Mouse (Mus musculus): ENCODE data around the gene Drg2. TPM values are rescaled to one million over a fixed set of nuclear protein-coding genes. Genes with fewer than 3 reads are reported as not detected.

Drg2 gene
- total RNA-seq, 2 experiments from 2014 or later, result 68.7 to 74.0 TPM

DNA sequence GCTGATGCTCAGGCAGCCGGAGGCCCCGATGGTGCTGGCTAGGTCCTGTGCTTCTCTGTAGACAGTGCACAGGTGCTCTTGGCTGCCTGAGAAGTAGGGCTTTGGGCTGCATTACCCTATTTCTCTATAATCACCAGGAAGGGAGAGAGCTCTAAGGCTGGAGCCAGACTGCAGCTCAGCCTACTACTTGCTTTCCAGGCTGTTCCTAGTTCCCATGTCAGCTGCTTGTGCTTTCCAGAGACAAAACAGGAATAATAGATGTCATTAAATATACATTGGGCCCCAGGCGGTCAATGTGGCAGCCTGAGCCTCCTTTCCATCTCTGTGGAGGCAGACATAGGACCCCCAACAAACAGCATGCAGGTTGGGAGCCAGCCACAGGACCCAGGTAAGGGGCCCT, 14.6 kb downstream of the Drg2 start, which contains the start of gene Myo15:
Gene Myo15 (plus strand): TSS at position 301 of the 400 bp plus-strand sequence.
- no peak for DNase-seq (ENCODE audit: low spot score in 2 of 2)

DNA sequence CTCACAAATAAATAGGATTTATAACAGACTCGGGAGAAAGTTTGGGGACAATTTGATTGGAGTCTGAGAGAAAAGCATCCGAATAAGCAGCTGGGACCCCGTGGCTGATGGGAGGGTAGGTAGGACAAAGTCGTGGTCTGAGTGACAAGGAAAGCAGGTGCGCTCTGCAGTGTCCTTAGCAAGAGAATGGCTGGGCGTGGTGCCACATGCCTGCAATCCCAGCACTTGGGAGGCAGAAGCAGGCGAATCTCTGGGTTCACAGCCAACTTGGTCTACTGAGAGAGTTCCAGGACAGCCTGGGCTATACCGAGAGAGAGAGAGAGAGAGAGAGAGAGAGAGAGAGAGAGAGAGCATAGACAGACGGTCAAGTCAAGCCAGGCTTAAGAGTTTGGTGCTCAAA, 16.4 kb downstream of the Drg2 start:
- DNase-seq (ENCODE audit: low spot score in 2 of 2), result no peak

DNA sequence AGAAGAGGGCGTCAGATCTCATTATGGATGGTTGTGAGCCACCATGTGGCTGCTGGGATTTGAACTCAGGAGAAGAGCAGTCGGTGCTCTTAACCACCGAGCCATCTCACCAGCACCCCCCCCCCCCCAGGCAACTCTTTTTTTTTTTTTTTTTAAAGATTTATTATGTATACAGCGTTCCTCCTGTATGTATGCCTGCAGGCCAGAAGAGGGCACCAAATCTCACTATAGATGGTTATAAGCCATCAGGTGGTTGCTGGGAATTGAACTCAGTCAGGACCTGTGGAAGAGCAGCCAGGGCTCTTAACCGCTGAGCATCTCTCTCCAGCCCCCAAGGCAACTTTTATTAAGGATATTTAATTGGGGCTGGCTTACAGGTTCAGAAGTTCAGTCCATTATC, 20.1 kb downstream of the Drg2 start:
- DNase-seq (ENCODE audit: low spot score in 2 of 2), result no peak

DNA sequence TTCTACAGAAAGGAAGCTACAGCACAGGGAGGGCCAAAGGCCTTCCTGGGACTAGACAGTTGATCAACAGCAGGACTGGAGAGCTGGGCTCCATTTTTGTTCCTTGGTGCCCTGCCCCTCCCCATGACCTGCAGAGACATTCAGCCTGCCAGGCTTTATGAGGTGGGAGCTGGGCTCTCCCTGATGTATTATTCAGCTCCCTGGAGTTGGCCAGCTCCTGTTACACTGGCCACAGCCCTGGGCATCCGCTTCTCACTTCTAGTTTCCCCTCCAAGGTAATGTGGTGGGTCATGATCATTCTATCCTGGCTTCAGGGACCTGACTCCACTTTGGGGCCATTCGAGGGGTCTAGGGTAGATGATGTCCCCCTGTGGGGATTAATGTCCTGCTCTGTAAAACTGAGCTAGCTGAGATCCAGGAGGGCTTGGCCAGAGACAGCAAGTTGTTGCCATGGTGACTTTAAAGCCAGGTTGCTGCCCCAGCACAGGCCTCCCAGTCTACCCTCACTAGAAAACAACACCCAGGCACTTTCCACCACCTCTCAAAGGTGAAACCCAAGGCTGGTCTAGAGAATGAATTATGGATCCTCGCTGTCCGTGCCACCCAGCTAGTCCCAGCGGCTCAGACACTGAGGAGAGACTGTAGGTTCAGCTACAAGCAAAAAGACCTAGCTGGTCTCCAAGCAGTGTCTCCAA, 21.4 kb downstream of the Drg2 start:
- no peak for DNase-seq (ENCODE audit: low spot score in 2 of 2)

DNA sequence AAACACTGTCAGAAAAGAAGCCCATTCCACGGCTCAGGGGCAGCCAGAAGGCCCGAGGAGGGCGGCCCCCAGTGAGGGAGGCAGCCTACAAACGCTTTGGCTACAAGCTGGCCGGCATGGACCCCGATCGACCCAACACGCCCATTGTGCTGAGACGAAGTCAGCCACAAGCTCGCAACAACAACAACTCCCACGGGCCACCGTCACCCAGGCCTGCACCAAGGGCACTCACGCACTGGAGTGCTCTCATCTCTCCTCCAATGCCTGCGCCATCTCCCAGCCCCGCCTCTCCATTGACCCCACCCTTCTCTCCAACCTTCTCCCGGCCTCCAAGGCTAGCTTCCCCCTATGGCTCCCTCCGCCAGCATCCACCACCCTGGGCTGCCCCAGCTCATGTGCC, 23.7 kb downstream of the Drg2 start:
- DNase-seq (ENCODE audit: low spot score in 2 of 2), result no peak

DNA sequence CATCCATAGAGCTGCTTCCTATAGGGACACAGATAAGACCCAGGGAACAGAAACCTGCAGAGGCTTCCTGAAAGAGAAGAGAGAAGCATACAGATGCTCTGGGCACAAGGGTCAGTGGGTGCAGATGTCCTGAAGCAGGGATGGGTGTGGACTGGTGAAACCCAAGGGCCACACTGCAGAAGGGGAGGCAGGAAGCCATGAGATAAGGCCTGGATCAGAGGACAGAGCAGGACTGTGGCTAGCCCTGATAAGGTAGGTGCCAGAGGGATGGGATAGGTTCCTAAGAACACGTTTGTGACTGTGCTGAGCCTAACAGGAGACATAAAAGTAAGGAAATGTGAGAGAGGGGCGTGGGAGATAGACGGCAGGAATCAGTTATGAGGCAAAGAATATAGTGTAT, 31.9 kb downstream of the Drg2 start:
- DNase-seq (ENCODE audit: low spot score in 2 of 2), result no peak

DNA sequence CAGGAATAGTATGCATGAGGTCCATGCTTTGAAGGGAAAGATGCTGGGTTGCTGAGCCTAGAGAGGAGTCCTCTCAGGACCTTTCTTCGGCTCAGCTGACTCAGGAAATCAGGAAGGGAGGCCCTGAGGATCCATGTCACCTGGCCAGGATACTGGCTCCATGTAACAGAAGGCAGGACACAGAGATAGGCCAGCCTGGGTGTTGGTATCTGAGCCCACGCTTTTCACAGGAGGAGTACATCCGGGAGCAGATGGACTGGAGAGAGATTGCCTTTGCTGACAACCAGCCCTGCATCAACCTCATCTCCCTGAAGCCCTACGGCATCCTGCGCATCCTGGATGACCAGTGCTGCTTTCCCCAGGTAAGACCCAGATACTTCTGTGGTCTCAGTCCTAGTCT, 38.3 kb downstream of the Drg2 start:
- no peak for DNase-seq (ENCODE audit: low spot score in 2 of 2)

DNA sequence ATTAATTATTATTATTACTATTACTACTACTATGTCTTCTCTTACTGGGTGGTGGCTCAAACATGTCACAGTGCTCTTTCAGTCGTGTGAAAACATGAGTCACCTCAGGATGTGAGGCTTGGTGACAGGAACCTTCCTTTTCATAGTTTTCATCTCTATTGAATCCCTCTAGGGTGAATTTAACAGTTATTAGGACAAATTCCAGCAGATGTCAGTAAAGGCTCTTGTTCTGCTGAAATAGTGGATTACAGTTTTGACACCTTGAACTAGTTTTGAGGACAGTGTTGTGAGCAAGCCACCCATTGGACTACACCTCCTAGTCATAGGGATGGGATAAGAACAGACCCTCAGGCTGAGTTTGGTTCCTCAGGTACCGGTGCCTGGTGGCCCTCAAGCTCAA, 41.3 kb downstream of the Drg2 start:
- DNase-seq (ENCODE audit: low spot score in 2 of 2), result no peak

DNA sequence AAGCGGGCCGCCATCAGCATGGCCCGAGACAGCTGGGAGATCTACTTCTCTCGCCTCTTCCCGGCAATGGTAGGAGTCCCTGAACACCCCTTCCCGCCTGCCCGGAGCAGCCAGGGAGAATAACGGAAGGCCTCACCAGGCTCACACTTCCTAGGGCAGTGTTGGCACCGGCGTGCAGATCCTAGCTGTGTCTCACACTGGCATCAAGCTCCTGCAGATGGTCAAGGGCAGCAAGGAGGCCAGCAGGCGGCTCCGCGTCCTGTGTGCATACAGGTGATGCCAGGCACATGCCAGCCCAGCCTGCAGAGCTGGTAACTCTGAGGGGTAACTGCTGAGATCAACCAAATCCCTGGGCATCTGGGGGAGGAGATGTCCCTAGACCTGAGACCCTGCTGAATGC, 52.9 kb downstream of the Drg2 start:
- DNase-seq (ENCODE audit: low spot score in 2 of 2), result no peak

DNA sequence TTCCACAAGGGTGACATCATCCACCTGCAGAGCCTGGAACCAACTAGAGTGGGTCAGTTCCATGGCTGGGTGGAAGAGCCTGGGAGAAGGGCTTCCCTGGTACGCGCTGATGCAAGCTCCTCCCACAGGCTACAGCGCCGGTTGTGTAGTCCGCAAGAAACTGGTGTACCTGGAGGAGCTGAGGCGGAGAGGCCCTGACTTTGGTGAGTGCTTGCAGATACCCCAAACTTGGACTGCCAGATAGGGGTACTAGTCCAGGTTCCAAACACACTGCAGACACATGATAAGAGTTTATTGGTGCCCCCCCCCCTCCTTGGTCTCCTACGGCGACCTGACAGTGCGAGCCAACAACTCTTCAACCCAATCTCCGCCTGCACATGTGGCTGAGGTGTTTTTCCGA, 54.6 kb downstream of the Drg2 start:
- DNase-seq (ENCODE audit: low spot score in 2 of 2), result no peak

DNA sequence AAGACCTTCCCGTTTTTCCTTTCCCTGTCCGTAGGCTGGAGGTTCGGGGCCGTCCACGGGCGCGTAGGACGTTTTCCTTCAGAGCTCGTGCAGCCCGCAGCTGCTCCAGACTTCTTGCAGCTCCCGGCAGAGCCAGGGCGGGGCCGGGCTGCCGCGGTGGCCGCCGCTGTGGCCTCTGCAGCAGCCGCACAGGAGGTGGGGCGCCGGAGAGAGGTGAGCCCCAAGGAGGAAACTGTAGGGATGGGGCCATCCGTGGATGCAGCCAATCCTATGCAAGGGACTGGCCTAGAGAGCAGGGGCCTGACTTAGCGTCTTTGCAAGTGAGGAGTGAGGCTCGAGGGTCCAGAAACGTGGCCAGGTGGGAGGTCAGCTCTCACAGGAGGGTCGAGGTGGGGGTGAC, 55.1 kb downstream of the Drg2 start:
- no peak for DNase-seq (ENCODE audit: low spot score in 2 of 2)

DNA sequence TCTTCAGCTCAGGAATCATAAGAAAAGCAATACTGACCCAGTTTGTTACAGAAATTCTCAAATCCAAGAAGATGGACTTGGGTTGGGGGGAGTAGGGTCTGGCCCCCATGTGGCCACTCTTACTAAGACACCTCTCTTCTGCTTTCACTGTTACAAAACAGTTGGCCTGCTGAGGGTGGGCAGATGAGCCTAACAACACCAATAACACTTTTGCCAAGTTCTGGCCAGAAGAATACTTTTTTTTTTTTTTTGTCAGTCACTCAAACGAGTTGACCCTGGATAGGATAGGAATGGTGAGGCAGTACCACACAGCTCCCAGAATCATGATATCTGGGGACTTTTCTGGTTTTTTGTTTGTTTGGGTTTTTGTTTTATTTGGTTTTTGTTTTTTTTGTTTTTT, 57.5 kb downstream of the Drg2 start:
- DNase-seq (ENCODE audit: low spot score in 2 of 2), result no peak

DNA sequence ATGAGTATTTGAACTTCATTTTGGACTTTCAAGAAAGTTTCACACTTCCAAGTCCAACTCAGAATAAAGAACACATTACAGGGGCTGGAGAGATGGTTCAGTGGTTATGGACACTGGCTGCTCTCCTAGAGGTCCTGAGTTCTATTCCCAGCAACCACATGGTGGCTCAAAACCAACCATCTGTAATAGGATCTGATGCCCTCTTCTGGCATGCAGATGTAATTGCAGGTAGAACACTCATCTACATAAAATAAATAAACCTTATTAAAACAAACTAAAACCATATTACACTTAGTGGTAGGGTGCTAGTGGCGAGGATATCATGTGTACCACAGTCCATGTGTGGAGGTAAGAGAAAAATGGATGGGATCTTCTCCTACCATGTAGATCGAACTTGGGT, 58.1 kb downstream of the Drg2 start:
- DNase-seq (ENCODE audit: low spot score in 2 of 2), result no peak

DNA sequence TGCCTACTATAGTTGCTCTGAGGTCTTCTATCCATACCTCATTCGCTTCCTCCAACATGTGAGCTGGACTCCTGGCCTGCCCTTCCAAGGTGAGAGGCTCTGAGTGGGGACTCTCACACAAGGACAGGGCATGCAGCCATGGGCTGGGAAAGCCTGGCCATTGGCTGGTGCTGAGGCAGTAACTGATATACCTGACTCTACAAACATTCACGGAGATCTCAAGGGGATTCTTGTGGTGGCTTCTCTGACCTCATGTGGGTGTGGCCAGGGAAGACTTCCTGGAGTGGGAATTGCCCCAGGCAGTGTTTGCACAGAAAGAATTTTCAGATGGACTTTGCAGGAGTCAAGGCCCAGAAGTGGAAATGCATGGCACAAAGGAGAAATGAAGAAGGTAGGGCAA, 60.5 kb downstream of the Drg2 start:
- DNase-seq (ENCODE audit: low spot score in 2 of 2), result no peak

DNA sequence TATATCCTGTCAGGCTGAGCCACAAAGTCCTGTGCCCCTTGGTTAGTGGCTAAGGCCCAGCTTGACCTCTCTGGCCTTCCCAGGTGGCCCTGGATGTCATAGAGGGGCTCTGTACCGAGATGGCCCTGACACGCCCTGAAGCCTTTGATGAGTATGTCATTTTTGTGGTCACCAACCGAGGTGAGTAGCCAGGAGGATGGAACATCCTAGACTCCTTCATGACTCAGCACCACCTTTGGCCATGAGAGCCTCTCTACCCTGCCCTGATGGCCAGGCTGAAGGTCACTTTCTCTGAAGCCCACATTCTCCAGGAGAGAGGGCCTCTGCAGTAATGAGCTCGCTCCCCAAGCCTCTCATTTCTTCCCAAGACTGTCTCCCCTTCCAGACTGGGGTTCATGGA, 63.9 kb downstream of the Drg2 start:
- DNase-seq (ENCODE audit: low spot score in 2 of 2), result no peak

Other genes with a start within 250 kb of the Drg2 start
- gene Srebf1, start 232.0 kb upstream of the Drg2 start, total RNA-seq (2021), result 10 to 100 TPM; 73.9 to 80.4 TPM
- gene Tom1l2, start 101.7 kb upstream of the Drg2 start, total RNA-seq (2021), result 100 to 1,000 TPM; 191 to 195 TPM
- gene Drc3, start 101.3 kb upstream of the Drg2 start, total RNA-seq (2021), result 1 to 10 TPM; 7.3 to 7.9 TPM
- 10 to 100 TPM; 50.2 to 54.0 TPM for gene Gid4, start 37.4 kb upstream of the Drg2 start, total RNA-seq (2021)
- 10 to 100 TPM; 22.3 to 24.7 TPM for gene Atpaf2, start 36.1 kb upstream of the Drg2 start, total RNA-seq (2021)
- gene Myo15, start 14.7 kb downstream of the Drg2 start, total RNA-seq (2021), result under 1 TPM; 0.12 to 0.18 TPM
- 10 to 100 TPM; 62.2 to 63.2 TPM for gene Alkbh5, start 81.8 kb downstream of the Drg2 start, total RNA-seq (2021)
- 10 to 100 TPM; 39.2 to 41.1 TPM for gene Llgl1, start 245.1 kb downstream of the Drg2 start, total RNA-seq (2021)

Data from layer of hippocampus, adult 18-20 months (tissue).